Mouse (Mus musculus) neural tube, embryonic 11.5 days (tissue): ENCODE data around the gene Thpo. TPM values are rescaled to one million over a fixed set of nuclear protein-coding genes. Genes with fewer than 3 reads are reported as not detected.

Experiments used
- ATAC-seq: fragments of 200-750 bp; cut with Nextera tagmentation; 2 replicates; pipeline ENCODE4 v1.8.0; 2017; ENCODE audit warnings: moderate number of reproducible peaks, mild to moderate bottlenecking, moderate TSS enrichment, moderate library complexity; ENCODE audit not compliant: insufficient read depth, low FRiP score, low TSS enrichment
- DNase-seq: peaks from one replicate; pipeline ENCODE4 v3.0.0-alpha.2; 2015; ENCODE audit warnings: low spot score
- H3K27ac ChIP-seq: fragments of 300-500 bp; sonication (generic); 2 replicates; pipeline ENCODE4 v1.5.1; 2014; ENCODE audit warnings: low read depth, mild to moderate bottlenecking, low read length
- H3K27me3 ChIP-seq: fragments of 300-500 bp; sonication (generic); 2 replicates; pipeline ENCODE4 v1.6.1; 2014; ENCODE audit warnings: mild to moderate bottlenecking, low read length, mixed read lengths; ENCODE audit not compliant: control insufficient read depth, insufficient read depth
- H3K36me3 ChIP-seq: fragments of 300-500 bp; sonication (generic); 2 replicates; pipeline ENCODE4 v1.6.1; 2014; ENCODE audit warnings: mild to moderate bottlenecking, low read length, moderate library complexity, mixed read lengths; ENCODE audit not compliant: control insufficient read depth, insufficient read depth
- H3K4me1 ChIP-seq: fragments of 300-500 bp; sonication (generic); 2 replicates; pipeline ENCODE4 v1.6.1; 2014; ENCODE audit warnings: low read length, mixed read lengths; ENCODE audit not compliant: control insufficient read depth, insufficient read depth
- H3K4me2 ChIP-seq: fragments of 300-500 bp; sonication (generic); 2 replicates; pipeline ENCODE4 v1.6.1; 2014; ENCODE audit warnings: low read depth, mild to moderate bottlenecking, moderate library complexity
- H3K4me3 ChIP-seq: fragments of 300-500 bp; sonication (generic); 2 replicates; pipeline ENCODE4 v1.5.1; 2014; ENCODE audit warnings: low read depth, low read length
- H3K9ac ChIP-seq: fragments of 300-500 bp; sonication (generic); 2 replicates; pipeline ENCODE4 v1.6.1; 2014; ENCODE audit warnings: mild to moderate bottlenecking, low read length
- H3K9me3 ChIP-seq: fragments of 300-500 bp; sonication (generic); 2 replicates; pipeline ENCODE4 v1.6.1; 2016; ENCODE audit warnings: low read length; ENCODE audit not compliant: control insufficient read depth
- WGBS: fragments of 180-500 bp; shearing (Covaris S2); extraction: QIAGEN DNeasy Blood & Tissue Kit; methylation state at CpG from one replicate; pipeline ENCODE4 v1.1.7; 2014; 5-methylcytosine and 5-hydroxymethylcytosine counted together
- polyA plus RNA-seq: library from polyadenylated mRNA; unstranded; fragments of >200 nt; fragmentation: Nextera tagmentation; extraction: Ambion mirVana; gene quantifications from 2 replicates; pipeline ENCODE4 v1.2.1, GENCODE M21; 2014

Thpo gene
- polyA plus RNA-seq, 1 experiment from 2014 or later: 1.0 TPM

DNA sequence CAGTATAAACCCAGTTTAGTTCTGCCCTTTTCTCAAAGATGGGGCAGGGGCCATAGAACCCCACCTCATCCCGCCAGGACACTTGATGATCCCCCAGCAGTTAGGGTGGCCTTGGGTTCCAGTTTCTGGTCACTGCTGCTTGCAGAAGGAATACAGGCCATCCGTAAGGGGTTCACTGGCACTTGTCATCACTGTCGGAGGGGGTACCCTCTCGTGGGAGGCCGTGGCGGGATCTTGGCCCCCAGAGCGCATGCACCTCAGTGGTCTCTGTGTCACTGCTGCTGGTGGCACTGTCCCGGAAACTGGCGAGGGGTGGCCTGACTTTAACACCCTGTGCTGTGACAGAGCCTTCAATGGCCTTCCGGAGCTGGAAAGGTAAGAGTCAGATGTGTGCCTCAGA is 31.2 kb downstream of the Thpo start:
- 95% methylated on average over 10 of the region's 10 CpGs for WGBS
- Histone ChIP-seq H3K9me3 (no peaks in the 10 kb centered on the region), H3K4me1 (peaks cover 11% of the 10 kb centered on the region), H3K27ac (no peak overlapping the region), H3K4me3 (no peak overlapping the region), H3K27me3 (no peaks in the 10 kb centered on the region), H3K4me2 (no peak overlapping the region), H3K9ac (no peak overlapping the region), H3K36me3 (peaks cover 7% of the 10 kb centered on the region; the same call in 1 of the 2 replicates)
- ATAC-seq (no peak), DNase-seq (no peak)

DNA sequence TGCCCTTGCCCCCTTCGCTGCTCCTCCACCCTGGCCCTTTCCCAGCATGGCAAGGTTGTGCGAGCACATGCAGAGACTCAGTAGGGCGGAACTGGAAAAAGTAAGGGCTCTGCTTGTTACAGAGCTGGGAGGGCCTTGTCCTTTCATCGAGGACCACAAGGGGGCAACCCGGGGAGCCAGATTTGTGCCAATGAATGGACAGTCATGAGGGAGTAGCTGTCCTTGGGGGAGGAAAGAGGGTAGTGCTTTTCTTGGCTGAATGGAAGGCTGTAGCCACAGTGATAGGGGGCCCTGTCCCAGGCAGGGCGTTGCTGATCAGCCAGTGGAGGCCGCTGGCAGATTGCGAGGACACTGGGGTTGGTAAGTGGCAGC is 31.8 kb downstream of the Thpo start:
- Histone ChIP-seq H3K4me2 (no peak overlapping the region), H3K36me3 (peaks cover 7% of the 10 kb centered on the region; the same call in 1 of the 2 replicates), H3K9me3 (no peaks in the 10 kb centered on the region), H3K27ac (no peak overlapping the region), H3K4me3 (no peak overlapping the region), H3K9ac (no peak overlapping the region), H3K4me1 (peaks cover 11% of the 10 kb centered on the region), H3K27me3 (no peaks in the 10 kb centered on the region)
- ATAC-seq (peak; percentile 74), DNase-seq (peak; percentile 78)
- 11% methylated on average over 8 of the region's 8 CpGs for WGBS

DNA sequence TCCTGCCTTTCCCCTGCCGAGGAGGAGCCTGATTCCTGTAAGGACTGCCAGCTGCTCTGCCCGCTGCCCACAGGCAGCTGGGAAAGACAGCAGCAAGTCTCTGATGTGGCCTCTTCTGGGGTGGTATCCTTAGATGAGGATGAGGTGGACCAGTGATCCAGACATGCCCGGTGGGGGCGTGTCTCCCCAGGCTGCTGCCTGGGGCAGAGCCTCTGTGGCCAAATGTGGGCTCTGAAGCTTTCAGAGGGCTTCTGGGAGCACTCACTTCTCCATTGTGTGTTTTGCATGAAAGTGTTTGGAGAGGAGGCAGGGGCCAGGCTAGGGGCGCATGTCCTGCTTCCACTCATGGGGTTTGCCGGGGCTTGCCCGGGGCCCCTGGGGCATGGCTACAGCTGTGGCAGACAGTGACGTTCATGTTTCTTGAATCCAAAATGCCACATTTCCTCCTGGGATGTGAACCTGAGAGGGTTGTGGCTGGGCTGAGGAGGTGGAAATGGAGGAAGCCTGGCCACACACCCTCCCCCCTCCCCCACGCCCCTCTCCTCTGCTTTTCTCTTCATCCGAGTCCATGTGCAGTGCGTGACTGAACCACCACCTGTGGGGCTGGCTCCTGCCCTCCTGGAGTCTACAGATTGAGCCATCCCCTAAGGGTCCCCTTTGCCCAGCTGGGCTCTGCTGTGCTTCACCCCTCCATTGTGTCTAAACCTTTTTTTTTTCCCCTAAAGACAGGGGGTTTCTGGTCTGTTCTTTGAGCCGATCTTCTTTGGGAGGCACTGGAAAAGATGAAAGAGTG is 32.4 kb downstream of the Thpo start:
- ATAC-seq: peak; percentile 68
- no peak overlapping the region for H3K4me2 ChIP-seq
- DNase-seq: no peak
- no peaks in the 10 kb centered on the region for H3K9me3 ChIP-seq
- H3K36me3 ChIP-seq: peaks cover 7% of the 10 kb centered on the region; the same call in 1 of the 2 replicates
- no peak overlapping the region for H3K9ac ChIP-seq
- H3K4me3 ChIP-seq: no peak overlapping the region
- peak overlapping the region; percentile 54; the same call in 1 of the 2 replicates for H3K27ac ChIP-seq
- 10% methylated on average over 12 of the region's 12 CpGs for WGBS
- no peaks in the 10 kb centered on the region for H3K27me3 ChIP-seq
- peaks cover 11% of the 10 kb centered on the region for H3K4me1 ChIP-seq

DNA sequence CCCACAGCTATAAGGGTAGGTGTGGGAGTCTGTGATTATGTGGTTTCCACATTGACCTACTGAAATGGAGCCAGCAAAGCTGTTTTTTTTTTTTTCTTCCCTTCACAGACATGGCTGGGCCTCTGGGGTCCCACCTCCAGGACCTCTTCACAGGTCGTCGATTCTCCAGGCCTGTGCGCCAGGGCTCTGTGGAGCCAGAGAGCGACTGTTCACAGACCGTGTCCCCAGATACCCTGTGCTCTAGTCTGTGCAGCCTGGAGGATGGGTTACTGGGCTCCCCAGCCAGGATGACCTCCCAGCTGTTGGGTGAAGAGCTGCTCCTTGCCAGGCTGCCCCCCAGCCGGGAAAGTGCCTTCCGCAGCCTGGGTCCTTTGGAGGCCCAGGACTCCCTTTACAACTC is 33.0 kb downstream of the Thpo start:
- H3K27ac ChIP-seq: peak overlapping the region; percentile 54; the same call in 1 of the 2 replicates
- H3K9ac ChIP-seq: no peak overlapping the region
- no peak overlapping the region for H3K4me2 ChIP-seq
- H3K9me3 ChIP-seq: no peaks in the 10 kb centered on the region
- WGBS: 48% methylated on average over 7 of the region's 7 CpGs
- ATAC-seq (no peak), DNase-seq (no peak)
- H3K4me3 ChIP-seq: no peak overlapping the region
- no peaks in the 10 kb centered on the region for H3K27me3 ChIP-seq
- H3K36me3 ChIP-seq: peaks cover 7% of the 10 kb centered on the region; the same call in 1 of the 2 replicates
- H3K4me1 ChIP-seq: peaks cover 16% of the 10 kb centered on the region

DNA sequence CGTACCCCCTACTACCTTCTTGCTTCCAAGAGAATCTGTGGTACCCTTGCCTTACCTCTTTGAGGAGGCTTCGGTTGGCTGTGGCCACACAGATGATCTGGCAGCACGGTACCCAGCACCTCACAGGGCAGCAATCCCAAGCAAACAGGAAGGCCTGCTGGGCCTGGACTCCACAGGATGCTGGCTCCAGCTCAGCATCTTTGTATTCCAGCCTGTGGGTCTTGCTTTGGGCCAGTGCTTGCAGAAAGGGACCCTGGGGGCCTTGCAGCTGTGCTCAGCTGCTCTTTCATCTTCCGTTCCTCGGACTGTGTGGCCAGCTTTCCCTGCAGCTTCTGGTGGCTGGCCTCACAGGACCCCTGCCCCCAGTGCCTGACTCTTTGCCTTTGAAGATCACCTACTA is 34.3 kb downstream of the Thpo start:
- no peak overlapping the region for H3K9ac ChIP-seq
- no peak overlapping the region for H3K4me3 ChIP-seq
- H3K36me3 ChIP-seq: 0 out of 2 replicates have a peak, but pooled peaks cover 4% of the 10 kb centered on the region
- no peak for DNase-seq
- no peaks in the 10 kb centered on the region for H3K9me3 ChIP-seq
- no peak overlapping the region for H3K4me2 ChIP-seq
- no peak for ATAC-seq
- WGBS: 35% methylated on average over 5 of the region's 5 CpGs
- peaks cover 18% of the 10 kb centered on the region for H3K4me1 ChIP-seq
- H3K27ac ChIP-seq: no peak overlapping the region
- no peaks in the 10 kb centered on the region for H3K27me3 ChIP-seq

DNA sequence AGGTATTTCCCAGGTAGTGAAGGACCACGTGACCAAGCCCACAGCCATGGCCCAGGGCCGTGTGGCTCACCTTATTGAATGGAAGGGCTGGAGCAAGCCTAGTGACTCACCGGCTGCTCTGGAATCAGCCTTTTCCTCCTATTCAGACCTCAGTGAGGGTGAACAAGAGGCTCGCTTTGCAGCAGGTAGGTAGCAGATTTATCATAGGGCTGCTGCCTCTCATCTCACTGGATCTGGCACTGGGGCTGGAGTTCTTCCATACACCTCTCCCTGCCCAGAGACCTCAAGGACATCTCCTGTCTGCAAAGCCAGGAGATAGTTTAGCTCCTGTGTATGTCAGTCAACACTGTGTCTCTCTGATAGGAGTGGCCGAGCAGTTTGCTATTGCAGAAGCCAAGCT is 35.0 kb downstream of the Thpo start:
- ATAC-seq: no peak
- no peak overlapping the region for H3K4me3 ChIP-seq
- H3K9me3 ChIP-seq: no peaks in the 10 kb centered on the region
- H3K4me1 ChIP-seq: peaks cover 18% of the 10 kb centered on the region
- no peak for DNase-seq
- H3K4me2 ChIP-seq: no peak overlapping the region
- H3K36me3 ChIP-seq: 0 out of 2 replicates have a peak, but pooled peaks cover 4% of the 10 kb centered on the region
- H3K27me3 ChIP-seq: no peaks in the 10 kb centered on the region
- WGBS: 81% methylated on average over 5 of the region's 5 CpGs
- H3K27ac ChIP-seq: no peak overlapping the region
- no peak overlapping the region for H3K9ac ChIP-seq

DNA sequence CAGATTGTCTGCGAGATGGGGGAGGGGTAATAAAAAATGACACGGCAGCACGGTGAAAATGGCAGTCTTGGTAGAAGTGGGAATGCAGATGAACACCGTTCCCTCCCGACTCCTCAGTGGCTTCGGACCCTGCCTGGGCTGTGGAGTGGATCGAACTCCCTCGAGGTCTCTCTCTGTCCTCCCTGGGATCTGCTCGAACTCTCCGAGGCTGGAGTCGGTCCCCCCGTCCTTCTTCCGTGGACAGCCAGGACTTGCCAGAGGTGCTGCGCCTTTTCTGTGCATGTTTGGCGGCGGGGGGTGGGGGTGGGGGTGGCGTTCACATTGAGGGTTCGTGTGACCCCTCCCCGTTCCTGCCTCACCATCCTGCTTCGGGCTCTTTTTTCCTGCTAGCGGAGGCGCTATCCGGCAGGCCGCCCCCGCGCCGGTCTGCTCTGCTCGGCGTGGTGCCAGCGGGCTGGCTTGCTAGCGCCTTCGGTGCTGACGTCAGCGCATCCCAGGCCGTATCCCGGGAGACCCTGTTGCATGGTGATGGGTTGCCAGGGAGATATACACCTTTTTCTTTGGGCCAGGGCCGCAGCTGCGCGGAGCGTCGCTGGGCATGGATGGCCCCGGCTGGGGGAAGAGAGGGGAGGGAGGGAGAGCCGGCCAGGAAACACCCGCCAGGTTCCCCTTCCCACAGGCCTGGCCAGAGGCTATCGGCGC is 38.5 kb downstream of the Thpo start:
- peaks cover 20% of the 10 kb centered on the region for H3K4me1 ChIP-seq
- DNase-seq (peak; percentile 91), ATAC-seq (peak; percentile 79)
- H3K9me3 ChIP-seq: no peaks in the 10 kb centered on the region
- H3K9ac ChIP-seq: peak overlapping the region; percentile 61
- peaks cover 7% of the 10 kb centered on the region; the same call in 1 of the 2 replicates for H3K36me3 ChIP-seq
- WGBS: under 1% methylated on average over 46 of the region's 46 CpGs
- peak overlapping the region; percentile 62; the same call in 1 of the 2 replicates for H3K27ac ChIP-seq
- peak overlapping the region; percentile 74 for H3K4me2 ChIP-seq
- peak overlapping the region; percentile 32 for H3K4me3 ChIP-seq
- no peaks in the 10 kb centered on the region for H3K27me3 ChIP-seq

- H3K4me1 ChIP-seq: peaks cover 20% of the 10 kb centered on the region
- DNase-seq (no peak), ATAC-seq (no peak)
- WGBS: 83% methylated on average over 8 of the region's 8 CpGs
- no peaks in the 10 kb centered on the region for H3K9me3 ChIP-seq
- peak overlapping the region; percentile 74; the same call in 1 of the 2 replicates for H3K4me2 ChIP-seq
- no peak overlapping the region; the same call in 1 of the 2 replicates for H3K9ac ChIP-seq
- H3K27me3 ChIP-seq: no peaks in the 10 kb centered on the region
- no peak overlapping the region for H3K27ac ChIP-seq
- no peak overlapping the region for H3K4me3 ChIP-seq
- H3K36me3 ChIP-seq: peaks cover 8% of the 10 kb centered on the region
Observed at GRCm38 (mm10) chr16:20694781-20695180, 39.5 kb downstream of the Thpo start.
